12 mouse cellular contexts compared by ENCODE assay signal in the genomic region with DNA sequence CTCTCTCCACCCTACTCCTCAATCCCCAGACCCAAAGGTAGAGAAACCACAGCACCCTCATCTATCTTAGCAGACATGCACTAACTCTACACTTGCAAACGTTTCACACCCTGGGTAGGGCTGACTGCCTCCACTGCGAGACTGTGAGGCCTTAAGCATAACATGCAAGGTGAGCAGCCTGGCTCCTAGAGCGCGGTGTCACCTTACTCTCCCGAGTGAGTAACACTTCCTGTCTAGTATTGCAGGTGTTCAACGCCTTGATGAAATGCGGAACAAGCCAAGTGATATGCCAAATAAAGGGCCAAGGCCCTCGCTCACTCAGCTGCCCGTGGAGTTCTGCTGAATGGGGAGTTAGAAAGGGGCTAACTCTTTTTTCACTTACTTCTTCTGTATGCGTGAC. TPM values are rescaled to one million over a fixed set of nuclear protein-coding genes. Genes with fewer than 3 reads are reported as not detected.
DNase-seq lines count a peak whose midpoint lies in the region; ATAC-seq and TF ChIP-seq lines count a peak whose summit lies in the region.
"Had no signal": no experiment of that assay in that cellular context is flagged by ENCODE, and none has a peak within 500 bp of the region (broad histone marks: within the 10 kb centered on the region; RNA-seq: fewer than 3 reads in every experiment).

No protein-coding gene starts in this region.

- no peak overlapping the region for H3K27ac ChIP-seq in testis, adult 2 months (ENCODE audit: control insufficient read depth, insufficient read depth, low read depth, low read length)
- peak overlapping the region; percentile 59; the same call in 1 of the 2 replicates for H3K27ac ChIP-seq in bone marrow, adult 2 months (ENCODE audit: control insufficient read depth, insufficient read depth, low read depth, low read length, poor library complexity)
- H3K27ac ChIP-seq in forebrain, embryonic 10.5 days: no peak overlapping the region
- H3K27ac ChIP-seq in forebrain, postnatal 0 days (ENCODE audit: low read depth, low read length): no peak overlapping the region
- H3K27ac ChIP-seq: hindbrain, embryonic 10.5 days; liver, embryonic 15.5 days had no signal

- no peak overlapping the region for H3K9ac ChIP-seq in forebrain, postnatal 0 days
- H3K9ac ChIP-seq: liver, embryonic 15.5 days had no signal

- H3K4me3 ChIP-seq in testis, adult 2 months (ENCODE audit: control insufficient read depth, low read depth, low read length): no peak overlapping the region
- H3K4me3 ChIP-seq in bone marrow, adult 2 months (replicated peaks; ENCODE audit: control insufficient read depth, low read depth, low read length): no peak overlapping the region
- no peak overlapping the region for H3K4me3 ChIP-seq in forebrain, embryonic 10.5 days
- H3K4me3 ChIP-seq in forebrain, postnatal 0 days (ENCODE audit: low read depth, low read length): no peak overlapping the region
- H3K4me3 ChIP-seq: hindbrain, embryonic 10.5 days; liver, embryonic 15.5 days had no signal

- DNase-seq in testis, postnatal 14 days (ENCODE audit: low spot score): no peak
- peak; percentile 45 for DNase-seq in thymus, postnatal 4 days
- DNase-seq in forebrain, embryonic 10.5 days (ENCODE audit: extremely low spot score, low spot score): no peak
- no peak for DNase-seq in forebrain, postnatal 0 days
- DNase-seq in right cerebral cortex, postnatal 4 days: no peak
- DNase-seq: adrenal gland, postnatal 36 days had no signal

- 34% methylated on average over 10 of the region's 10 CpGs for WGBS in bone marrow, adult 2 months
- 86% methylated on average over 10 of the region's 10 CpGs for WGBS in forebrain, embryonic 10.5 days
- 92% methylated on average over 10 of the region's 10 CpGs for WGBS in forebrain, postnatal 0 days

- H3K4me1 ChIP-seq in testis, adult 2 months (ENCODE audit: control insufficient read depth, insufficient read depth, low read length): no peaks in the 10 kb centered on the region
- peaks cover 10% of the 10 kb centered on the region for H3K4me1 ChIP-seq in bone marrow, adult 2 months (ENCODE audit: control insufficient read depth, insufficient read depth, low read length)
- no peaks in the 10 kb centered on the region for H3K4me1 ChIP-seq in forebrain, embryonic 10.5 days
- no peaks in the 10 kb centered on the region for H3K4me1 ChIP-seq in forebrain, postnatal 0 days (ENCODE audit: insufficient read depth)
- H3K4me1 ChIP-seq: hindbrain, embryonic 10.5 days had no signal

- 0 out of 2 replicates have a peak, but pooled peaks have one; percentile 2 for TF ChIP-seq CTCF in testis, adult 2 months (IDR thresholded peaks at IDR 0.05; ENCODE audit: control insufficient read depth, insufficient read depth, insufficient replicate concordance, low read depth, low read length)
- no peak for TF ChIP-seq CTCF in bone marrow, adult 2 months (IDR thresholded peaks at IDR 0.05; ENCODE audit: control insufficient read depth, insufficient read depth, low read length)
- TF ChIP-seq CTCF in forebrain, postnatal 0 days (IDR thresholded peaks at IDR 0.05; ENCODE audit: low read depth): no peak

- no peaks in the 10 kb centered on the region; the same call in 1 of the 2 replicates for H3K36me3 ChIP-seq in testis, adult 2 months (ENCODE audit: control insufficient read depth, insufficient read depth, low read length)
- H3K36me3 ChIP-seq in forebrain, embryonic 10.5 days (replicated peaks): peaks cover 37% of the 10 kb centered on the region
- no peaks in the 10 kb centered on the region for H3K36me3 ChIP-seq in forebrain, postnatal 0 days (ENCODE audit: insufficient read depth)

- H3K9me3 ChIP-seq in forebrain, embryonic 10.5 days: no peaks in the 10 kb centered on the region
- no peaks in the 10 kb centered on the region for H3K9me3 ChIP-seq in forebrain, postnatal 0 days (ENCODE audit: low read length)
- H3K9me3 ChIP-seq: hindbrain, embryonic 10.5 days; liver, embryonic 15.5 days had no signal

- no peak overlapping the region for H3K4me2 ChIP-seq in forebrain, postnatal 0 days (ENCODE audit: low read depth)
- H3K4me2 ChIP-seq: liver, embryonic 15.5 days had no signal

- H3K27me3 ChIP-seq in testis, adult 2 months (ENCODE audit: control insufficient read depth, insufficient read depth, low read length): no peaks in the 10 kb centered on the region
- no peaks in the 10 kb centered on the region for H3K27me3 ChIP-seq in forebrain, embryonic 10.5 days (ENCODE audit: poor library complexity, severe bottlenecking)
- H3K27me3 ChIP-seq in forebrain, postnatal 0 days (ENCODE audit: insufficient read depth, low read length): no peaks in the 10 kb centered on the region
- H3K27me3 ChIP-seq: liver, embryonic 15.5 days had no signal

- ATAC-seq in megakaryocyte progenitor cell, adult 5-6 weeks (replicated peaks; ENCODE audit: poor library complexity): peak; percentile 40; the same call in 1 of the 2 replicates
- no peak for ATAC-seq in forebrain, postnatal 0 days
- ATAC-seq: midbrain, embryonic 16.5 days had no signal

- no peak for TF ChIP-seq POLR2A in testis, adult 2 months (IDR thresholded peaks at IDR 0.05; ENCODE audit: control insufficient read depth, low read depth, low read length)
- TF ChIP-seq POLR2A in bone marrow, adult 2 months (IDR thresholded peaks at IDR 0.05; ENCODE audit: borderline replicate concordance, control insufficient read depth, low read depth, low read length): no peak

RNA-seq across cellular contexts. Expression of gene Rfc1, which starts 13.3 kb away (rescaled TPM):
- polyA plus RNA-seq in testis, adult 2 months (2012; rRNA removed): 38.6 and 39.4 TPM in 2 replicates
- polyA plus RNA-seq in bone marrow, adult 2 months (2011; ENCODE audit: insufficient read depth, insufficient read length, low replicate concordance, missing spikeins): 31.8 and 42.8 TPM in 2 replicates
- 64.9 and 65.7 TPM in 2 replicates for total RNA-seq in megakaryocyte progenitor cell, adult 5-6 weeks (2015)
- 88.2 and 140 TPM in 2 replicates for total RNA-seq in megakaryocyte progenitor cell, adult 5-6 weeks (2017)
- 103 and 110 TPM in 2 replicates for polyA plus RNA-seq in forebrain, embryonic 10.5 days (2016; fragmentation: Nextera tagmentation; extraction: Ambion mirVana)
- 17.7 and 37.9 TPM in 2 replicates for total RNA-seq in forebrain, postnatal 0 days (2014; rRNA removed)
- 25.2 and 27.8 TPM in 2 replicates for polyA plus RNA-seq in forebrain, postnatal 0 days (2015; fragmentation: Nextera tagmentation; extraction: Ambion mirVana)

RNA-seq across cellular contexts. Expression of gene Klb, which starts 25.9 kb away (rescaled TPM):
- 0.65 and 0.72 TPM in 2 replicates for polyA plus RNA-seq in testis, adult 2 months (2012; rRNA removed)
- not detected in 2 replicates for polyA plus RNA-seq in bone marrow, adult 2 months (2011; ENCODE audit: insufficient read depth, insufficient read length, low replicate concordance, missing spikeins)
- not detected in 2 replicates for total RNA-seq in megakaryocyte progenitor cell, adult 5-6 weeks (2015)
- not detected in 2 replicates for total RNA-seq in megakaryocyte progenitor cell, adult 5-6 weeks (2017)
- polyA plus RNA-seq in forebrain, embryonic 10.5 days (2016; fragmentation: Nextera tagmentation; extraction: Ambion mirVana): 0.04 and 0.12 TPM in 2 replicates
- total RNA-seq in forebrain, postnatal 0 days (2014; rRNA removed): 0.08 and 0.29 TPM in 2 replicates
- polyA plus RNA-seq in forebrain, postnatal 0 days (2015; fragmentation: Nextera tagmentation; extraction: Ambion mirVana): 0.05 TPM in 1 of 2 replicates, not detected in the other
- polyA plus RNA-seq: hindbrain, embryonic 10.5 days had no signal
